Mouse (Mus musculus) hindbrain, embryonic 15.5 days (tissue): ENCODE results near the gene Kif18b. TPM values are rescaled to one million over a fixed set of nuclear protein-coding genes. Genes with fewer than 3 reads are reported as not detected.

Experiments used
- ATAC-seq: fragments of 200-750 bp; cut with Nextera tagmentation; 2 replicates; pipeline ENCODE4 v1.8.0; 2017; ENCODE audit warnings: low read depth, moderate number of reproducible peaks, moderate TSS enrichment; ENCODE audit not compliant: low FRiP score
- H3K27ac ChIP-seq: fragments of 300-500 bp; sonication (generic); replicated peaks from 2 replicates; pipeline ENCODE4 v1.5.1; 2015; ENCODE audit warnings: mild to moderate bottlenecking, inconsistent platforms
- H3K27me3 ChIP-seq: fragments of 300-500 bp; sonication (generic); 2 replicates; pipeline ENCODE4 v1.6.1; 2015; ENCODE audit warnings: control low read depth, inconsistent platforms
- H3K36me3 ChIP-seq: fragments of 300-500 bp; sonication (generic); 2 replicates; pipeline ENCODE4 v1.6.1; 2015; ENCODE audit warnings: control low read depth, inconsistent platforms
- H3K4me1 ChIP-seq: fragments of 300-500 bp; sonication (generic); replicated peaks from 2 replicates; pipeline ENCODE4 v1.6.1; 2015; ENCODE audit warnings: control low read depth, inconsistent platforms
- H3K4me2 ChIP-seq: fragments of 300-500 bp; sonication (generic); 2 replicates; pipeline ENCODE4 v1.6.1; 2015; ENCODE audit warnings: moderate library complexity, mild to moderate bottlenecking, inconsistent platforms
- H3K4me3 ChIP-seq: fragments of 300-500 bp; sonication (generic); 2 replicates; pipeline ENCODE4 v1.5.1; 2015; ENCODE audit warnings: mild to moderate bottlenecking, inconsistent platforms
- H3K9ac ChIP-seq: fragments of 300-500 bp; sonication (generic); 2 replicates; pipeline ENCODE4 v1.6.1; 2015; ENCODE audit warnings: inconsistent platforms
- H3K9me3 ChIP-seq: fragments of 300-500 bp; sonication (generic); 2 replicates; pipeline ENCODE4 v1.6.1; 2016; ENCODE audit warnings: control low read depth, inconsistent platforms
- WGBS: fragments of 180-500 bp; shearing (Covaris S2); methylation state at CpG from one replicate; pipeline ENCODE4 v1.1.7; 2015; 5-methylcytosine and 5-hydroxymethylcytosine counted together
- polyA plus RNA-seq: library from polyadenylated mRNA; unstranded; fragments of >200 nt; fragmentation: Nextera tagmentation; extraction: Ambion mirVana; gene quantifications from 2 replicates; pipeline ENCODE4 v1.2.1, GENCODE M21; 2015

Kif18b gene
- polyA plus RNA-seq, 1 experiment from 2014 or later: 2.1 TPM

DNA sequence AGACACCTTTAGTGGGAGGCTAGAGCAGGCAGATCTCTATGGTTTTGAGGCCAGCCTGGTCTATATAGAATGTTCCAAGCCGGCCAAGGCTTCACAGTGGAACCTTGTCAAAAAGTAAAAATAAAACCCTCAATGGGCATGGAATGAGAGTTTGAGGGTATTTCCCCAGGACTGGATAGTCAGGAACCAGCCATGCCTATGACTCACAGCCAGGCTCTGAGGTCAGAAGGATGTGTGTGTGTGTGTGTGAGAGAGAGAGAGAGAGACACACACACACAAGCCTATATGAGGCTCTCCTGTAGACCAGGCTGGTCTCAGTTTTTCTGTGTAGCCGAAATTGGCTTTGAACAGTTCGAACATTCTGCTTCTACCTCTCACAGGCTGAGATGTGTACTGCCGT lies 30.2 kb downstream of the Kif18b start:
- Histone ChIP-seq H3K4me3 (no peak overlapping the region), H3K9ac (no peak overlapping the region), H3K27ac (no peak overlapping the region), H3K4me1 (peaks cover 17% of the 10 kb centered on the region), H3K9me3 (no peaks in the 10 kb centered on the region), H3K4me2 (no peak overlapping the region), H3K36me3 (no peaks in the 10 kb centered on the region), H3K27me3 (peaks cover 45% of the 10 kb centered on the region)
- no peak for ATAC-seq
- WGBS: 91% methylated on average over 4 of the region's 4 CpGs

- ATAC-seq: 0 out of 2 replicates have a peak, but pooled peaks have one; percentile 43
- WGBS: 3% methylated on average over 43 of the region's 43 CpGs
- peaks cover 45% of the 10 kb centered on the region for H3K27me3 ChIP-seq
These were observed 31.8 kb downstream of the Kif18b start for GRCm38 (mm10) chr11:102893015-102893651.

GRCm38 (mm10) chr11:102890096-102890495 lies 34.8 kb downstream of the Kif18b start:
- no peaks in the 10 kb centered on the region for H3K36me3 ChIP-seq
- no peaks in the 10 kb centered on the region for H3K9me3 ChIP-seq
- ATAC-seq: no peak
- WGBS: 55% methylated on average over 5 of the region's 5 CpGs
- no peak overlapping the region for H3K4me2 ChIP-seq
- H3K9ac ChIP-seq: no peak overlapping the region
- no peak overlapping the region for H3K27ac ChIP-seq
- H3K4me3 ChIP-seq: no peak overlapping the region
- peaks cover 17% of the 10 kb centered on the region for H3K4me1 ChIP-seq
- peaks cover 41% of the 10 kb centered on the region for H3K27me3 ChIP-seq

More at GRCm38 (mm10) chr11:102893015-102893651, 31.8 kb downstream of the Kif18b start:
- peaks cover 18% of the 10 kb centered on the region for H3K4me1 ChIP-seq
- peak overlapping the region; percentile 55 for H3K4me2 ChIP-seq
- H3K9ac ChIP-seq: peak overlapping the region; percentile 23; the same call in 1 of the 2 replicates
- H3K4me3 ChIP-seq: peak overlapping the region; percentile 24
- H3K27ac ChIP-seq: no peak overlapping the region
- no peaks in the 10 kb centered on the region for H3K9me3 ChIP-seq
- H3K36me3 ChIP-seq: no peaks in the 10 kb centered on the region

- Histone ChIP-seq H3K4me3 (no peak overlapping the region), H3K27me3 (peaks cover 22% of the 10 kb centered on the region), H3K36me3 (no peaks in the 10 kb centered on the region), H3K9me3 (no peaks in the 10 kb centered on the region), H3K27ac (no peak overlapping the region; the same call in 1 of the 2 replicates), H3K9ac (no peak overlapping the region), H3K4me1 (peaks cover 14% of the 10 kb centered on the region), H3K4me2 (no peak overlapping the region)
- WGBS: 56% methylated on average over 3 of the region's 3 CpGs
- no peak for ATAC-seq
These were observed 36.8 kb downstream of the Kif18b start for GRCm38 (mm10) chr11:102888135-102888534.

GRCm38 (mm10) chr11:102887433-102887832 lies 37.5 kb downstream of the Kif18b start:
- H3K27ac ChIP-seq: no peak overlapping the region
- WGBS: 88% methylated on average over 5 of the region's 5 CpGs
- peaks cover 16% of the 10 kb centered on the region for H3K27me3 ChIP-seq
- H3K9ac ChIP-seq: no peak overlapping the region
- no peaks in the 10 kb centered on the region for H3K36me3 ChIP-seq
- H3K4me3 ChIP-seq: no peak overlapping the region
- no peaks in the 10 kb centered on the region for H3K9me3 ChIP-seq
- no peak for ATAC-seq
- H3K4me1 ChIP-seq: peaks cover 10% of the 10 kb centered on the region
- no peak overlapping the region for H3K4me2 ChIP-seq

DNA sequence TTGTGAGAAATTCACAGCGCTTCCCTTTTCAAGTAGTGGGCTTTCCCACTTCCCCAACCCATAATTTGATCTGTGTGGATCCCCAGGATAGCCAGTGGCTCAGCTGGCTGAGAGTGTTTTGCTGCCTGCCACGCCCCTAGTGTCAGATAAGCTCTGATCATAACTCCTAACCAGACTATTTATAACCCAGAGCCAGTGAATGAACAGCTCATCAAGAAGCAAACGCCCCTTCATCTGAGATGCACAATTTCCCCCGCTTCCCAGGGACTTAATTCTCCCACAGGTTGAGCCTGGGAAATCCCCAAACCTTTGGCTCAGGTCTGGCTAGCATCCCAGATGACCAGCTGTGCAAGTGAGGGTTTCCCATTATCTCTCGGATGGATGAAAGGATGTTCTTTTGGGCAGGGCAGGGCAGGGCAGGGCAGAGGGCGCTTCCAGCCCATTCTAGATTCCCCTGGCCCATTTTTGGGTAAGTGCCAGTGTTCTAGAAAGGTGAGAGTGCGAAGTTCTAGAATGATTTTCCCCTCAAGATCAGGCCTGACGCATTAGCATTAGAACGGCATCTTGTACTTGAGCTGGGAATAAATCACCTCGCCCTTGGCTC lies 40.2 kb downstream of the Kif18b start, which contains the start of gene Fam187a:
TSS of gene Fam187a (plus strand) at position 554 of the 604 bp plus-strand sequence.
- H3K4me1 ChIP-seq: peaks cover 26% of the 10 kb centered on the region
- H3K9me3 ChIP-seq: no peaks in the 10 kb centered on the region
- H3K9ac ChIP-seq: no peak within 1 kb of the TSS
- no peak within 1 kb of the TSS for H3K4me3 ChIP-seq
- H3K36me3 ChIP-seq: no peaks in the 10 kb centered on the region
- 0 out of 2 replicates have a peak, but pooled peaks cover 3% of the 10 kb centered on the region for H3K27me3 ChIP-seq
- WGBS: 58% methylated on average over 10 of the region's 10 CpGs
- H3K27ac ChIP-seq: peak within 1 kb of the TSS; percentile 42; the same call in 1 of the 2 replicates
- no peak within 1 kb of the TSS for H3K4me2 ChIP-seq
- no peak for ATAC-seq

DNA sequence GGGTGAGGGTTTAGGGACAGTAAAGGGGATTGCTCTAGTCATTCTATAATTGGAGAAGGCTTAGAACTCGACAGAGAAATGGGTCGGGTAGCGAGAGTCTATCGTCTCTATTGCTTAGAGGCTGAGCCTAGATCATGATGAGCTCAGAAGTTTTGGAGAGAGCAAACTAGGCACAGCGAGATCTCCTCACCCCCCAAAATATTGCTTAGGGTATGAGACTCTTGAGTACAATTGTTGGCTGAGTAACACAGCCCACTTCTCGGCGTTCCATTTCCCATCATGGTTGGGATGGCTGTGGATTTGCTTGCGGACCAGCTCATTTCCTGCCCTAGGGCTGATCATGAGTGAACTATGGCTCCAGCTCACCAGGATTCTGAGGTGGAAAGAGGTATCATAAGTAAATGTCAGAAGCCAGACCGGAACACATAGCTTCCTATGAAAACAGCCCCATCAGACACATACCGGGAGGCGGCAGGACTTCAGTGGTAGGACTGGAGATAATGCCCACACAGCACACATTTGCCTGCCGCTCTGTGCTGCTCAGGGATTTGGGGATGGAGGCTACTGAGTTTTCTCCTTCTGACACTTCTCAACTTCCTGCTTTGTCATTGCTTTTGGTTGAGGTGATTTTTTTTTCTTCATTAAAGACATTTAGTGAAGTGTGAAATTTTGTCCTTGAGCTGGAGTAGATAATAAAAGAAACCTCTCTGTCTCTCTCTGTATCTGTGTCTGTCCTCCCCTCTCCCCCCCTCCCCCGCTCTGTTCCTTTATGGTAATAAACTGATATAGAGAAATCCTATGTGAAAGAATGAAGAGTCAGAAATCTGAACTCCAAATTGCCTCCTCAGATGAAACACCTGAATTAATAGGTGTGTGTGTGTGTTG lies 43.4 kb downstream of the Kif18b start:
- Histone ChIP-seq H3K4me1 (peaks cover 22% of the 10 kb centered on the region), H3K4me2 (peak overlapping the region; percentile 83), H3K36me3 (peaks cover 11% of the 10 kb centered on the region), H3K27ac (peak overlapping the region; percentile 88), H3K27me3 (no peaks in the 10 kb centered on the region), H3K9me3 (no peaks in the 10 kb centered on the region), H3K9ac (peak overlapping the region; percentile 76), H3K4me3 (peak overlapping the region; percentile 59)
- 16% methylated on average over 13 of the region's 13 CpGs for WGBS
- ATAC-seq: peak; percentile 63

DNA sequence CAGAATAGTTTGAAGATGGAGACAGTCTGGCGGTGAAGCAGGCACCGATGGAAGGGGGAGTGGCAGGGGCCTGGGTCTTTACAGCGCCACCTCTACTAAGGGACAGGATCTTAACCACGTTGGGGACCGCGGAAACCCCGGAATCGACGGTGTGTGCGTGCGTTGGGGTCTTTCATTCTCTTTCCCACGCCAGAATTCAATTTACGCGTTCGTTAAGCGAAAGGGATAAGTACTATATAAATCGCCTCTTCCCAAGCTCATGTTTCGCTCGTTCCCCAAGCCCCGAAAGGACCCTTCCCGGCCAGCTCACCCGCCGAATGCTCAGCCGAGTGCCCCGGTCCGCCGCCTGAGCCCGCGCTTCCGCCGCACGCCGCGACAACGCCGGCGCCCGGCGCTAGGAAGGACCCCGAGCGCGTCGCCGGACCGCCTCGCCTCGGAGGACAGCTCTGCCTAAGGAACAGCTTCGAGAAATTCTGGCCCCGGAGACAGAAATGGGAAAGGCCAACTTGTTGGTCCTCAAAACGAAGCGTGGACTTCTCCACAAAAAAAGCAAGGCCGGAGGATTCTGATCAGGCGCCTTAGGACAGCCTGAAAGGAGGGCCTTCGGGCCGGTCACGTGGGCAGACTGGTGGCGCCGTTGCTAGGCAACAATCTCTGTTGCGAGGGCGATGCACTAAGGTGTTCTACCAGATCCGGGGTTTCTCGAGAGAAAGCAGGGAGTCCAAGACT lies 44.2 kb downstream of the Kif18b start, which contains the start of the genes Eftud2 and Ccdc103:
TSS of gene Eftud2 (minus strand) at position 401 of the 729 bp plus-strand sequence.
TSS of gene Ccdc103 (plus strand) at position 620 of the 729 bp plus-strand sequence.
- Histone ChIP-seq H3K4me2 (peak within 1 kb of the TSS; percentile 83), H3K4me1 (peaks cover 22% of the 10 kb centered on the region), H3K27me3 (no peaks in the 10 kb centered on the region), H3K27ac (peak within 1 kb of the TSS; percentile 88), H3K9me3 (no peaks in the 10 kb centered on the region), H3K9ac (peak within 1 kb of the TSS; percentile 76), H3K36me3 (peaks cover 14% of the 10 kb centered on the region), H3K4me3 (peak within 1 kb of the TSS; percentile 59)
- WGBS: under 1% methylated on average over 62 of the region's 62 CpGs
- ATAC-seq: peak; percentile 94

GRCm38 (mm10) chr11:102879558-102879957 lies 45.4 kb downstream of the Kif18b start:
- peaks cover 19% of the 10 kb centered on the region for H3K36me3 ChIP-seq
- no peak overlapping the region for H3K27ac ChIP-seq
- 64% methylated on average over 2 of the region's 2 CpGs for WGBS
- no peaks in the 10 kb centered on the region for H3K27me3 ChIP-seq
- peak overlapping the region; percentile 76 for H3K9ac ChIP-seq
- H3K4me3 ChIP-seq: peak overlapping the region; percentile 59; the same call in 1 of the 2 replicates
- H3K9me3 ChIP-seq: no peaks in the 10 kb centered on the region
- peaks cover 22% of the 10 kb centered on the region for H3K4me1 ChIP-seq
- ATAC-seq: no peak
- peak overlapping the region; percentile 83 for H3K4me2 ChIP-seq

- Histone ChIP-seq H3K4me1 (peaks cover 8% of the 10 kb centered on the region), H3K36me3 (peaks cover 43% of the 10 kb centered on the region), H3K4me2 (no peak overlapping the region), H3K4me3 (no peak overlapping the region), H3K9me3 (no peaks in the 10 kb centered on the region), H3K9ac (no peak overlapping the region), H3K27me3 (no peaks in the 10 kb centered on the region), H3K27ac (no peak overlapping the region)
- 88% methylated on average over 7 of the region's 7 CpGs for WGBS
- ATAC-seq: no peak
These were observed 50.1 kb downstream of the Kif18b start for GRCm38 (mm10) chr11:102874801-102875334.

DNA sequence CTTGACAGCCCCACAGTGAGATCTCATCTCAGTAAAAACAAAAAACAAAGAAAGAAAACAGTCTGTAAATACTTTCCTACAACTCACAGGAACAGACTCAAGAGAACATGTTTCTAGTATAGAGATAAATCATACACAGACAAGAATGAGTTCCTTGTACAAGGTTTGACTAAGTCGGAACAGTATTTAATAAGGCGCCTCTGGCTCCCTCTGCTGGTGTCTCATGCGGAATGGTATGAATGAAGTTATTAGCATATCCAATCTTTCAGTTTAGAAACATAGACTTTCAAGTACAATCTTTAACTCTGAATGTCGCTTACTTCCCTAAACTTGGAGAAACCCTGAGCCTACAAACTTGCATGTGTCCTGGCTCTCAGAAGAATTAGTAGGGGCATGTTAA lies 60.7 kb downstream of the Kif18b start:
- Histone ChIP-seq H3K4me2 (no peak overlapping the region), H3K4me1 (no peaks in the 10 kb centered on the region), H3K27me3 (no peaks in the 10 kb centered on the region), H3K4me3 (no peak overlapping the region), H3K36me3 (peaks cover 60% of the 10 kb centered on the region), H3K9ac (no peak overlapping the region), H3K9me3 (no peaks in the 10 kb centered on the region), H3K27ac (no peak overlapping the region)
- ATAC-seq: no peak
- WGBS: 39% methylated on average over 4 of the region's 4 CpGs
